Mouse (Mus musculus) hindbrain, embryonic 10.5 days (tissue): ENCODE results near the gene Rin3. TPM values are rescaled to one million over a fixed set of nuclear protein-coding genes. Genes with fewer than 3 reads are reported as not detected.

Source experiments
- DNase-seq: peaks from one replicate; pipeline ENCODE4 v3.0.0-alpha.2; 2017; ENCODE audit warnings: low spot score
- H3K27ac ChIP-seq: fragments of 300-500 bp; sonication (generic); 2 replicates; pipeline ENCODE4 v1.5.1; 2016; ENCODE audit warnings: mild to moderate bottlenecking, moderate library complexity
- H3K27me3 ChIP-seq: fragments of 300-500 bp; sonication (generic); 2 replicates; pipeline ENCODE4 v1.6.1; 2016; ENCODE audit warnings: mild to moderate bottlenecking; ENCODE audit not compliant: poor library complexity, insufficient read depth, severe bottlenecking
- H3K36me3 ChIP-seq: fragments of 300-500 bp; sonication (generic); 2 replicates; pipeline ENCODE4 v1.6.1; 2016; ENCODE audit warnings: mild to moderate bottlenecking, moderate library complexity
- H3K4me1 ChIP-seq: fragments of 300-500 bp; sonication (generic); replicated peaks from 2 replicates; pipeline ENCODE4 v1.6.1; 2016; ENCODE audit warnings: mild to moderate bottlenecking
- H3K4me3 ChIP-seq: fragments of 300-500 bp; sonication (generic); 2 replicates; pipeline ENCODE4 v1.5.1; 2016; ENCODE audit warnings: mild to moderate bottlenecking, moderate library complexity
- H3K9me3 ChIP-seq: fragments of 300-500 bp; sonication (generic); 2 replicates; pipeline ENCODE4 v1.6.1; 2016; ENCODE audit warnings: mild to moderate bottlenecking, moderate library complexity
- WGBS: fragments of 180-500 bp; shearing (Covaris S2); methylation state at CpG from one replicate; pipeline ENCODE4 v1.1.7; 2016; 5-methylcytosine and 5-hydroxymethylcytosine counted together
- polyA plus RNA-seq: library from polyadenylated mRNA; unstranded; fragments of >200 nt; fragmentation: Nextera tagmentation; extraction: Ambion mirVana; gene quantifications from 2 replicates; pipeline ENCODE4 v1.2.1, GENCODE M21; 2016

Gene Rin3
- polyA plus RNA-seq, 1 experiment from 2014 or later: 5.1 TPM

DNA sequence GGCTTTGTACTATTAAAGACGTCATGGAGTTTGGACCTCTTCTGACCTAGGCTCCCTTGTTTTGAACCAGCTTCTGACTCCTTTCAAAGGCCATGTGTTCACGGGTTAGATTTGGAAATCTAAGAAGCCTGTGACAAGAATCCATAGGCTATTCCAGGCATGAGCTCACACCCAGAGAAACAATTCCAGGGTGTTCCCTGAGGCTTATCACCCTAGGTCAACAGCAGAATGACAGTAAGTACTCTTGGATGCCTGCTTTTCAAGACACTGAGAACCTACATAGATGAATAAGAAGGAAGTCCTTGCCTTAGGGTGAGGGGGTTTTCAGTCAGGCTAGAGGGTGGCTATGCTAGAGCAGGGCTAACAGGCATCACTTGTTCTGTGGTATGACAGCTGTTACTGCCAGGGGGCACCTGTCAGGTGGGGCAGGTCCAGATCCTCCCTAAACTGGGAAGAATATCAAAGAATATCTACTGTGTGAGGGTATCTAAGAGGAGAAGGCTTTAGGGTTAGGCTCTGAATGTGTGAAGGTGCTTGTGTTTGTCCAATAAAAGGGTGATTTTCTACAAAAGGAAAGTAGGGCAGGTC lies 44.0 kb downstream of the Rin3 start:
- H3K9me3 ChIP-seq: no peaks in the 10 kb centered on the region
- whole genome bisulfite sequencing: 81% methylated on average over 2 of the region's 2 CpGs
- no peak overlapping the region for H3K27ac ChIP-seq
- H3K36me3 ChIP-seq: no peaks in the 10 kb centered on the region
- H3K4me3 ChIP-seq: no peak overlapping the region
- H3K27me3 ChIP-seq: no peaks in the 10 kb centered on the region
- H3K4me1 ChIP-seq: no peaks in the 10 kb centered on the region
- DNase-seq: no peak

DNA sequence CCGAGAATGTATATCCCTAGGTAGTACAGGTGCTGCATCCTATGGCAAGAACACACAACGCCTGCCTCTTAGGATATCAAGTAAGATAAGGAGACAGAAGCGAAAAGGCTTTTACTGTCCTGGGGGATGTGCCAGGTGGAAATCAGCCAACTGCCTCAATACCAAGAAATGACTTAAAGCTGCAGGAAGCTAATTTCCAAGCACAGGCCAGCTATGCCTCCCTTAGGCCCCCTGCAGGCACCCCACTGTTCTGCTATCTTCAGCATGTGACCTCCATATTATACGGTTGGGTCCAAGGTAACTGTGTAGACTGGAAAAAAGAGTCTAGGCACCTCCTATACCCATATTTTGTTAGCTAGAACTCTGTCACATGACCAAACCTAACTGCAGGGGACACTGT lies 44.7 kb downstream of the Rin3 start:
- no peak overlapping the region for H3K4me3 ChIP-seq
- no peak overlapping the region for H3K27ac ChIP-seq
- H3K36me3 ChIP-seq: no peaks in the 10 kb centered on the region
- no peaks in the 10 kb centered on the region for H3K27me3 ChIP-seq
- no peak for DNase-seq
- WGBS: 93% methylated on average over 4 of the region's 4 CpGs
- H3K9me3 ChIP-seq: no peaks in the 10 kb centered on the region
- no peaks in the 10 kb centered on the region for H3K4me1 ChIP-seq

DNA sequence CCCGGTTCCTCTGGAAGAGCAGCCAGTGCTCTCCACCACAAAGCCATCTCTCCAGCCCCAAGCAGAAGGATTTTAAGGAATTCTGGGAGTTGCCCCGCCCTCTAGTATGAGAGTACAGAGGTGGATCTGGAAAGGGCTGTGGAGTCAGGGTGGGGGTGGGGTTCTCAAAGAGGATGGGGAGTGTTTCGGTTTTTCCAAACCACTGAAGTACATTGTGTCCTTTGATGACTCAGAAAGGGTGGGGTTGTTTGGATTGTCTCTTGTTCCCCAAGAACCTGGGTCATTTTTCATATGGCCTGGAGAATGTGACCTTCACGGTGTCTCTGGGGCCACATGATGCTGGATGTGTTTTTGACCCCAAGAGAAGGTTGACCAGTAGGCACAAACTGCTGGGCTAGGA lies 45.2 kb downstream of the Rin3 start:
- DNase-seq: no peak
- no peaks in the 10 kb centered on the region for H3K27me3 ChIP-seq
- WGBS: 78% methylated on average over 4 of the region's 4 CpGs
- H3K9me3 ChIP-seq: no peaks in the 10 kb centered on the region
- no peaks in the 10 kb centered on the region for H3K36me3 ChIP-seq
- no peak overlapping the region for H3K27ac ChIP-seq
- no peak overlapping the region for H3K4me3 ChIP-seq
- no peaks in the 10 kb centered on the region for H3K4me1 ChIP-seq

GRCm38 (mm10) chr12:102330188-102330587 lies 47.3 kb downstream of the Rin3 start:
- Histone ChIP-seq H3K27me3 (no peaks in the 10 kb centered on the region), H3K4me1 (0 out of 2 replicates have a peak, but pooled peaks cover 6% of the 10 kb centered on the region), H3K9me3 (no peaks in the 10 kb centered on the region), H3K4me3 (no peak overlapping the region), H3K27ac (no peak overlapping the region), H3K36me3 (no peaks in the 10 kb centered on the region)
- DNase-seq: no peak
- 95% methylated on average over 4 of the region's 4 CpGs for WGBS

- Histone ChIP-seq H3K9me3 (no peaks in the 10 kb centered on the region), H3K27ac (no peak overlapping the region), H3K36me3 (no peaks in the 10 kb centered on the region), H3K27me3 (no peaks in the 10 kb centered on the region), H3K4me3 (no peak overlapping the region), H3K4me1 (0 out of 2 replicates have a peak, but pooled peaks cover 6% of the 10 kb centered on the region)
- no peak for DNase-seq
Measured at GRCm38 (mm10) chr12:102330731-102331130, 47.9 kb downstream of the Rin3 start.

- Histone ChIP-seq H3K36me3 (no peaks in the 10 kb centered on the region), H3K4me1 (0 out of 2 replicates have a peak, but pooled peaks cover 6% of the 10 kb centered on the region), H3K9me3 (no peaks in the 10 kb centered on the region), H3K4me3 (no peak overlapping the region), H3K27me3 (no peaks in the 10 kb centered on the region), H3K27ac (no peak overlapping the region)
- no peak for DNase-seq
- WGBS: 91% methylated on average over 2 of the region's 2 CpGs
Measured at GRCm38 (mm10) chr12:102333101-102333500, 50.3 kb downstream of the Rin3 start.

DNA sequence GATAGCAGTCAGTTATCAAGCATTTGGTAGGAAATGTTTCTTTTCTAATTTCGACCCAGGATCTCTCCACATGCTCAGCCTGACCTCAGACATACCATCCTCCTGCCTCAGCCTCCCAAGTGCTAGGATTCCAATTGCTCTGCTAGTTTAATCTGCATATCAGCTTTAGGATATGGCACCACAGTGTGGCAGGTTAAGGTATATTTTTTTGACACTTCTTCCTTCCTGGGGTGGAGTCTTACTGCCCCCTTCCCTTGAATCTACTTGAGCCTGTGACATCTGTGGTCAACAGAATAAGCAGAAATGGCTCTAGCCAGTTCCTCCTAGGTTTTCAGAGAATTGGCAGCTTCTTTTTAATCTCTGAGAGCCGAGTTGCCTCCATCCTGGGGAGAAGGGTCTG lies 56.2 kb downstream of the Rin3 start:
- WGBS: 76% methylated on average over 2 of the region's 2 CpGs
- Histone ChIP-seq H3K9me3 (no peaks in the 10 kb centered on the region), H3K27ac (no peak overlapping the region), H3K4me3 (no peak overlapping the region), H3K27me3 (no peaks in the 10 kb centered on the region), H3K36me3 (no peaks in the 10 kb centered on the region), H3K4me1 (peaks cover 12% of the 10 kb centered on the region; the same call in 1 of the 2 replicates)
- no peak for DNase-seq

- no peaks in the 10 kb centered on the region for H3K27me3 ChIP-seq
- H3K9me3 ChIP-seq: no peaks in the 10 kb centered on the region
- no peak for DNase-seq
- no peaks in the 10 kb centered on the region for H3K36me3 ChIP-seq
- H3K27ac ChIP-seq: no peak overlapping the region
- no peak overlapping the region for H3K4me3 ChIP-seq
- WGBS: 91% methylated on average over 6 of the region's 6 CpGs
- H3K4me1 ChIP-seq: peaks cover 6% of the 10 kb centered on the region; the same call in 1 of the 2 replicates
Measured at GRCm38 (mm10) chr12:102340471-102340870, 57.6 kb downstream of the Rin3 start.

DNA sequence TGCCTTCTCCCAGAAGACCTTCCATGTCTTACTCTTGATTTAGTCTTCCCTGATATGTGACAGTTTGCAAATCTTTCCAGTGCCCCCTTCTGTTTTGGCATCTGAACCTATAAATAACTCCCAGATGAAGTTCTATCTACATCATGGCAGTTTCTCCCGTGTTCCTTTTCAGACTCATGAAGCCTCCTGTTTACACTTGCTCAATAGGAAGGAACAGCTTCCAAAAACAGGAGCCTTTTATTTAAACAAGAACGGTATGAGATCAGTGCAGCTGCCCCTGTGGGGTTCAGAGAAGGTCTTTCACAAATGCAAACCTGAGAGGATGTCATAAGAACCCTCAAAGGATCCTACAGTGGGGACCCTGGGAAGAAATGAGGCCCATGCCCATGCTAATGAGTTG lies 59.3 kb downstream of the Rin3 start:
- 74% methylated on average over 2 of the region's 2 CpGs for WGBS
- DNase-seq: no peak
- Histone ChIP-seq H3K27me3 (no peaks in the 10 kb centered on the region), H3K4me3 (no peak overlapping the region), H3K36me3 (no peaks in the 10 kb centered on the region), H3K9me3 (no peaks in the 10 kb centered on the region), H3K27ac (no peak overlapping the region), H3K4me1 (peaks cover 6% of the 10 kb centered on the region; the same call in 1 of the 2 replicates)

DNA sequence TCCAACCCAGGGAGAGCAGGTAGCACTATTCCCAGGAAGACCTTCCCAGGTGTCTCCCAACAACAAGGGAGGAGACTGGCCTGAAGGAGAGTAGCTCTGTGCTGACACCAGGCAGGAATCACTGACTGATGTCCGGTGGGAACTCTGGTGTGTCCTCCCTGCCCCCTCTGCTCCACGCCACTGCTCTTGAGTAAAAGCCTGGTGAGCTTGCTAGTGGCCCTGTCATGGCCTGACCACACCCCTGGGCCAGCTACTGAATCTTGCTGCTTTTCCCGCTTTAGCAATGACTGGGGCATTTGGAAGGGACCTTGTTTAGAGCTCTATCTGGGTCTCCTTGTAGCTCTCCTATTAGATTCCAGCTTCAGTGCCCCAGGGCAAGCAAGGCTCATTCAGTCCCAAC lies 59.8 kb downstream of the Rin3 start:
- Histone ChIP-seq H3K27ac (no peak overlapping the region), H3K27me3 (no peaks in the 10 kb centered on the region), H3K36me3 (no peaks in the 10 kb centered on the region), H3K4me3 (no peak overlapping the region), H3K4me1 (peaks cover 6% of the 10 kb centered on the region; the same call in 1 of the 2 replicates), H3K9me3 (no peaks in the 10 kb centered on the region)
- WGBS: 58% methylated on average over 3 of the region's 3 CpGs
- no peak for DNase-seq

GRCm38 (mm10) chr12:102345031-102345815 lies 62.4 kb downstream of the Rin3 start:
- Histone ChIP-seq H3K27me3 (no peaks in the 10 kb centered on the region), H3K36me3 (no peaks in the 10 kb centered on the region), H3K4me3 (no peak overlapping the region), H3K4me1 (peaks cover 6% of the 10 kb centered on the region; the same call in 1 of the 2 replicates), H3K27ac (no peak overlapping the region), H3K9me3 (no peaks in the 10 kb centered on the region)
- DNase-seq: no peak
- WGBS: 73% methylated on average over 14 of the region's 14 CpGs

DNA sequence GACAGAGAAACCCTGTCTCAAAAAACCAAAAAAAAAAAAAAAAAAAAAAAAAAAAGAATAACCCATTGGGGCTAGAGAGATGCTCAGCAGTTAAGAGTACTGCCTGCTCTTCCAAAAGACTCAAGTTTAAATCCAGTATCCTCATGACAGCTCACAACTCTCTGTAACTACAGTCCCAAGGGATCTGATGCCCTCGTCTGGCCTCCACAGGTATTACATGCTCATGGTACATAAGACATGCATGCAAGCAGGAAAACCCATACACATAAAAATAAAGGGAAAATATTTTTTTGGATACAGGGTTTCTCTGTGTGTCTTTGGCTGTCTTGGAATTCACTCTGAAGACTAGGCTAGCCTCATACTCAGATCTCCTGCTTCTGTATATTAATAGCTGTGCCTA lies 63.7 kb downstream of the Rin3 start:
- DNase-seq: peak; percentile 58
- no peaks in the 10 kb centered on the region for H3K27me3 ChIP-seq
- no peak overlapping the region for H3K27ac ChIP-seq
- H3K9me3 ChIP-seq: no peaks in the 10 kb centered on the region
- H3K36me3 ChIP-seq: no peaks in the 10 kb centered on the region
- H3K4me3 ChIP-seq: no peak overlapping the region
- 11% methylated on average over 1 of the region's 1 CpGs for WGBS
- H3K4me1 ChIP-seq: peaks cover 6% of the 10 kb centered on the region; the same call in 1 of the 2 replicates

GRCm38 (mm10) chr12:102348447-102348846 lies 65.6 kb downstream of the Rin3 start:
- 90% methylated on average over 6 of the region's 6 CpGs for WGBS
- no peaks in the 10 kb centered on the region for H3K27me3 ChIP-seq
- no peak for DNase-seq
- H3K36me3 ChIP-seq: no peaks in the 10 kb centered on the region
- H3K9me3 ChIP-seq: no peaks in the 10 kb centered on the region
- no peaks in the 10 kb centered on the region for H3K4me1 ChIP-seq
- no peak overlapping the region for H3K4me3 ChIP-seq
- no peak overlapping the region for H3K27ac ChIP-seq
